Mouse (Mus musculus): ENCODE data around the gene Lrrfip1. TPM values are rescaled to one million over a fixed set of nuclear protein-coding genes. Genes with fewer than 3 reads are reported as not detected.

Lrrfip1 gene
- total RNA-seq, 2 experiments from 2014 or later, result 128 to 228 TPM

GRCm38 (mm10) chr1:91022157-91022895, 23.8 kb downstream of the Lrrfip1 start:
- ATAC-seq (ENCODE audit: poor library complexity, severe bottlenecking), result no peak

DNA sequence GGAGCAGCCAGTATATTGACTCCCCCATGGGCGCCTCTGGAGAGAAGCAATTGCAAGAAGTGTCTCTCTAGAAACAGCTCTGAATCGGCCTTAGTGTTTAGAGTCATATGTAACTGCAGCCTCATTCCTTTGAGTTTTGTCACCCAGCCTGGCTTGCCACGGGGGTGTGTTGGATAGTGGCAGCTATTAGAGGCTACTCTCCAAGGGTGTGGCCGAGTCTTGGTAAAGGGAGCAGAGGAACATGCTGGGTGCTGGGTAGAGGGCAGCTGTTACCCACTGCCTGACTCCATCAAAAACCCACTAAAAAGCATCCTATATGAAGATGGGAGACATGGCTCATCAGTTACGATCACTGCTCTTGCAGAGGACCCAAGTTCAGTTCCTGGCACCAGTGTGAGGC, 24.7 kb downstream of the Lrrfip1 start:
- no peak for ATAC-seq (ENCODE audit: poor library complexity, severe bottlenecking)

GRCm38 (mm10) chr1:91023960-91024359, 25.4 kb downstream of the Lrrfip1 start:
- ATAC-seq (ENCODE audit: poor library complexity, severe bottlenecking), result peak; percentile 78

DNA sequence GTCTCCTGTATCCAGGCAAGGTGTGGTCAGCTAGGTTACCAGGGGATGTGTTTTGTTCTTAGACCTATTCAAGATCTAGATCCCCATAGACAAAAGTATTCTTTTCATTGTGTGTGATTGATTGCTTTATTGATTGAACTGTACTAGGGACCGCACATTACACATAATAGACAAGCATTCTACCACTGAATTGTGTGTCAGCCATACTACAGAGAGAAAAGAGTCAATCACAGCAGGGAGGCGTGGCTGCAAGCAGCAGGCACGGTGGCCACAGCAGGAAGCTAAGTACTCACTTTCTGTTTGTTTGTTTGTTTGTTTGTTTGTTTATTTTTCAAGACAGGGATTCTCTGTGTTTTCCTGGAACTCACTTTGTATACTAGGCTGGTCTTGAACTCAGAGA, 25.9 kb downstream of the Lrrfip1 start:
- no peak for ATAC-seq (ENCODE audit: poor library complexity, severe bottlenecking)

DNA sequence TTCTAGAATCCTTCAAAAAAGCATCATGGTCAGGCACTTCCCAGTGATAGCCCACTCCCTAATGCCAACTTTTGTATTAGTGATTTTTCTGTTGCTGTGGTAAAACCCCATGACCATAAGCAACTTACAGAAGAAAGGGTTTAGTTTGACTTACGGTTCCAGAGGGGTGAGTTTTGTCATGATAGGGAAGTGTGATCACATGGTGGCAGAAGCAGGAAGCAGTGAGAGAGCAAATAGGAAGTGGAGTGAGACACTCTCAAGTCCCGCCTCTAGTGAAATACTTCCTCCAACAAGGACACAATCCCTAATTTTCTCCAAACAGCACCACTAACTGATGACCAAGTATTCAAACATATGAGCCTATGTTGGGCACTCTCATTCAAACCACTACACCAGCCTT, 28.4 kb downstream of the Lrrfip1 start:
- ATAC-seq (ENCODE audit: poor library complexity, severe bottlenecking), result peak; percentile 62

- ATAC-seq (ENCODE audit: poor library complexity, severe bottlenecking), result no peak
These were observed 31.8 kb downstream of the Lrrfip1 start for GRCm38 (mm10) chr1:91030383-91030782.

DNA sequence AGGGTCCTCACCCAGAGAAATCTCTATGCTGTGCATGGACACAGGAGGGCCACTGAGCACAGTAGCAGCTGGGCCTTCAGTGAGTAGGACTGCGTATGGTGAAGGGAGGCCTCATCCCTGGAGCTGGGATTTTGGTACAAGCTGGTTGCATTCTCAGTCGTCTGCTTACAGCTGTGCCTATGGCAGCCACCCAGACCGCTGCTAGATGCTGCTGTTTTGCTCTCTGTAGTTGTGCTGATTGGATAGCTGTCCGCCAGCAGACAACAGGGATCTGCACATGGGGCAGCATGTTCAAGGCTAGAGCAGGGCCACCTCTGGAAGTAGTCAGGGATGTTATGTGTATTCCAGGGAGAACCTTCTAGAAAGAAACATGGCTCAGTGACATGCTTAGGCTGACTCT, 33.0 kb downstream of the Lrrfip1 start:
- ATAC-seq (ENCODE audit: poor library complexity, severe bottlenecking), result no peak

- no peak for ATAC-seq (ENCODE audit: poor library complexity, severe bottlenecking)
These were observed 33.9 kb downstream of the Lrrfip1 start for GRCm38 (mm10) chr1:91032393-91032971.

DNA sequence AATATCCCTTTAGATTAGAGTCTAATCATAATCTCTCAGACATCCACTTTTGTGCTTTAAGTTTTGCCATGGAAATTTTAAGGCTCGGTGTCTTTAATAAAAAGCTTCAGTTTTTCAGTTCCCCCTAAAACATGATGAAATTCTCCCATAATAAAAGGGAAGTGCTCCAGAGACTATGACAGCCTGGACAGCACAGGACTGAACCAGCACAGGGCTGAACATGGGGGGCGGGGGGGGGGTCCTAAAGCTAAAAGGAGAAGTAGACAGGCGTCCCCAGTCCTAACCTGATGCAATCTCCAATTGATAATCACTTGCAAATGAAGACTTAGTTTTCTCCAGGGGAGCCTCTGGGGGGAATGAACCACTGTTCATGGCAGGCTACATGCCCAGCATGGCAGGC, 36.0 kb downstream of the Lrrfip1 start:
- ATAC-seq (ENCODE audit: poor library complexity, severe bottlenecking), result peak; percentile 73

GRCm38 (mm10) chr1:91035266-91035665, 36.7 kb downstream of the Lrrfip1 start:
- ATAC-seq (ENCODE audit: poor library complexity, severe bottlenecking), result no peak

DNA sequence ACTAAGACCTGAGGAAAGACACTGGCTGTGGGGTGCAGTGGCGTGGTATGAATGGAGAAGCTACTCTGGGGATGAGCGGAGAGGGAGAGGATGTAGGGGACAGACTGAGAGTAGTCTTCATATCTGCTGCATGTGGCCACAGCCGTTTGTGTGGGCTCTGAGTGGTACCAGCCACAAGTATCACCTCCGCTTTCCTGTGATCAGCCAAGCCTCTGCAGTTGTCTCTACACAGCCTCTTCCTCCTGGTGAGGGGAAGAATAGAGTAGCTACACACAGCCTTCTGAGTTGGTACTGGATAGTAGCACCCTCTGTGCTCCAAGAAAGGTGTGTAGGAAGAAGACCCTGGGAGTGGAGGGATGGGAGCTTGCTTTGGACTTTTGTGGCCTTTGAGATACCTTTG, 38.7 kb downstream of the Lrrfip1 start:
- ATAC-seq (ENCODE audit: poor library complexity, severe bottlenecking), result no peak

- peak; percentile 58 for ATAC-seq (ENCODE audit: poor library complexity, severe bottlenecking)
These were observed 39.5 kb downstream of the Lrrfip1 start for GRCm38 (mm10) chr1:91038010-91038409.

DNA sequence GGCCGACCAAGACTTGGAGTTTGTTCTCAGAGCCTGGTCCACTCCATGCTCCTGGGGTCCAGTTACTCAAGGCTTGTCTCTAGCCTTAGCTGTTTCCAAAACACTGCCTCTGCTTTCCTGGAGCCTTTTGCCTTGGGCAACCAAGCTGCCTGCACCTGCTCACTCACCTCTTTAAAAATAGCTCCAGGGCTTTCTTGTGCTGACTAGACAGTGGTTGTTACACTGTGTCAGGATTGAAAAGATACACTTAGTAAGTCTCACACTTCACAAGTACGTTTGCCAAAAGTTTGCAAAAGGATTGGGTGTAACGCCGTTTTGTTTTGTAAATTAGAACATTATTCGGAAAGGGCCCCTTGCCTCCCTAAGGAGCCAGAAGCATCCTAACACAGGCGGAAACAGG, 40.0 kb downstream of the Lrrfip1 start:
- ATAC-seq (ENCODE audit: poor library complexity, severe bottlenecking), result no peak

- ATAC-seq (ENCODE audit: poor library complexity, severe bottlenecking), result peak; percentile 71
These were observed 43.1 kb downstream of the Lrrfip1 start for GRCm38 (mm10) chr1:91041605-91042004.

- peak; percentile 38 for ATAC-seq (ENCODE audit: poor library complexity, severe bottlenecking)
These were observed 44.7 kb downstream of the Lrrfip1 start for GRCm38 (mm10) chr1:91043191-91043590.

DNA sequence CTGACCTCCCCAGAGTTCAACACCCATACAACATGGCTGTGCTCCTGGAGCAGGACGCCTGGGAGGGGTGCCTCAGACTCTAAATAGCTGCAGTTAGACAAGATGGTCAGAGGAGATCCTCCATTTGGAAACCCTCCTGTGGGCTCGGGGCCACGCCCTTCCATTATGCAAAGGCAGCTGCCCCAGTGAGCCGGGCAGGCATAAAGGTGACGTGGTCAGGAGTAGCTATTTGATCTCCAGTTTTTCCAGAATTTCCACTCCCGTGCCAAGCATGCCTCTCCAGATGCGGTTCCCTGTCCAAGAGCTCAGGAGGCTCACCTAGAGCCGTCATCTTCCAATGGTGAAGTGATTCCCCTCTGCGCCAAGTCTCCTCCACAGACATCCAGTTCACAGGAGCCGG, 45.6 kb downstream of the Lrrfip1 start:
- 0 out of 2 replicates have a peak, but pooled peaks have one; percentile 17 for ATAC-seq (ENCODE audit: poor library complexity, severe bottlenecking)

DNA sequence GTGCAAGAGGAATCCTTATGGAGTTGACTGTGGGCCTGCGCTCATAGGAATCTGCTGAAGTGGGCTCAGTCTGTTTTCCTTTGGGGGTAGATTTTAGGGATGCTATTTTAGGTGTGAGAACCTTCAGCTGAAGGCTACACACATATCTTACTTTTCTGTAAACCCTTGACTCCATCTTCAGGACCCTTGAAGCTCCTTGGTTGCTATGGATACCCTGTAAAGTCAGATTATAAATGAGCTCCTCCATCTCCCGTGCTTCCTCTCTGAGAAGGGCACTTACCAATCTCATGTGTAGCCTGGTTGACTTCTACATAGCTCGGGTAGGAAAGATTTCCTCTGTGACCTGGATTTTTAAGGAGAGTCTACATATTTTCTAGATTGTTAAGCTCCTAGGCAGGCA, 46.1 kb downstream of the Lrrfip1 start:
- no peak for ATAC-seq (ENCODE audit: poor library complexity, severe bottlenecking)

GRCm38 (mm10) chr1:91046237-91046636, 47.7 kb downstream of the Lrrfip1 start:
- peak; percentile 48 for ATAC-seq (ENCODE audit: poor library complexity, severe bottlenecking)

GRCm38 (mm10) chr1:91049296-91049695, 50.8 kb downstream of the Lrrfip1 start:
- no peak for ATAC-seq (ENCODE audit: poor library complexity, severe bottlenecking)

GRCm38 (mm10) chr1:91051461-91052094, 53.0 kb downstream of the Lrrfip1 start:
- no peak for ATAC-seq (ENCODE audit: poor library complexity, severe bottlenecking)

GRCm38 (mm10) chr1:91052747-91053181, 54.2 kb downstream of the Lrrfip1 start:
- peak; percentile 60 for ATAC-seq (ENCODE audit: poor library complexity, severe bottlenecking)
